Mouse (Mus musculus): ENCODE measurements at regions not wholly inside any gene's neighbourhood (a gene's known extent, or its start where the extent isn't known, plus 50 kb on each side); places are given as distances from the start of the nearest gene placed in this dataset.
"Not testable (repeated sequence)": the region's sequence is repeated elsewhere in the genome, so short reads cannot be mapped to it uniquely, and the experiment has no call there.

DNA sequence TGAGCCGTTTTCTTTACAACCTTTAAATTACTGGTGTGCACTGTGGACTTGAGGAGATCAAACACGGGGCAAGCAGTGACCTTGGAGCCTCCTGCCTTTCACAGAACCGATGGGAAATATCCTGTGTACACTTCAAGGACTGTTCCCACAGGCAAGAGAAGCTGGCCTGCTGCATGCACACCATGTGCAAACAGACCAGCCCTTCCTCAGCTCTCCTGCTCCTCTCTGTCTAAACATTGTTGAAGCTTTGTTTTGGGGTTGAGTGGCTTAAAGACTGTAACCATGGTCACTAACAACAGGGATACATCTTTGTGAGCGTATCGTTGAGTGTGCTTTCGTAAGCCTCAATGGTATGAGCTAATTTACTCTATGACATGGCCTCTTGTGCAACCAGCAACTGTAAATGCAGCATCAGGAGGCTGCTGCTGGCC lies 50.2 kb upstream of the Agps start:
- DNase-seq, result no peak

DNA sequence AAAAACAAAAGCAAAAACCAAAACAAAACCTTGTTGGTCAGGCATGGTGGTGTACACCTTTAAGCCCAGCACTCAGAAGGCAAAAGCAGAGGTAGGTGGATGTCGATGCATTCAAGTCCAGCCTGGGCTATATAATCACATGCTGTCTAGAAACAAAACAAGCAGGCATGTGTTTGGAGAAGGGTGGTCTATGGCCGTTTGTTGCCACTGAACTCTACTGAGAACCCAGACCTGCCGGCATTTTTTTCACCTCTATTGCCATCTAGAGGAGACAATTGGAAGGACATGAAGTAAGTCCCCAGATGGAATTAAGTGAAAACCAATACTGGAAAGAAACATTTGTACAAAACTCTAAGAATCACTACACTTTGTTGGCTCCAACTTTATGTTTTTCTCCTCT lies 50.9 kb upstream of the Agps start:
- DNase-seq, result no peak

DNA sequence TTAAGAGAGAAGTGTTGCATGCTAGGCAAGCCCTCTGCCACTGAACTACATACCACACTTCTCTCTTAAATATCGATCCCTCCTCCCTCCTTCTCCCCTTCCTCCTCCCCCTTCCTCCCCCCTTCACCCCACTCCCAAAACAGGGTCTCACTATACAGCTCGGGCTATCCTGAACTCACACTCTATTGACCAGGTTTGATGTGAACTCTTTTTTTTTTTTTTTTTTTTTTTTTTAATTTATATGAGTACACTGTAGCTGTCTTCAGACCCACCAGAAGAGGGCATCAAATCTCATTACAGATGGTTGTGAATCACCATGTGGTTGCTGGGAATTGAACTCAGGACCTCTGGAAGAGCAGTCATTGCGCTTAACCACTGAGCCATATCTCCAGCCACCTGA lies 53.3 kb upstream of the Agps start:
- not testable (repeated sequence) for DNase-seq

DNA sequence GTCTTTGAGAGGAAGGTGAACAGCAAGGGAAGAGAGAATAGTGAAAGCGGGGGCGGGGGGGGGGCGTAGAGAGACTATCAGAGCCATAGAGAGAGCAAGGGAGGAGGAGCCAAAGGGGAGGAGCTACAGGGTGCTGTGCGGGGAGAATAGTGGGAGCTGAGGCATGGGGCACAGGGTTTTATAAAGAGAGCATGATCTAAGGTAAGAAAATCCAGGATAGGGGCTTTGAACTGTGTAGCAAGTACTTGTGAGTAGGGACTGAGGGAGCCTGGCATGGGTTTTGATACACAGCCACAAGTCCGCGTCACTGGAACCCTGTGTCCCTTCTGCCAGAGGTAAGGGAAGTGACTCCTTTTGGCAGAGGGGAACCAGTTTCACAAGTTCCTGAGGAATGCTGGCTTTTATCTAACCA lies 54.9 kb upstream of the Agps start:
- DNase-seq, result no peak

DNA sequence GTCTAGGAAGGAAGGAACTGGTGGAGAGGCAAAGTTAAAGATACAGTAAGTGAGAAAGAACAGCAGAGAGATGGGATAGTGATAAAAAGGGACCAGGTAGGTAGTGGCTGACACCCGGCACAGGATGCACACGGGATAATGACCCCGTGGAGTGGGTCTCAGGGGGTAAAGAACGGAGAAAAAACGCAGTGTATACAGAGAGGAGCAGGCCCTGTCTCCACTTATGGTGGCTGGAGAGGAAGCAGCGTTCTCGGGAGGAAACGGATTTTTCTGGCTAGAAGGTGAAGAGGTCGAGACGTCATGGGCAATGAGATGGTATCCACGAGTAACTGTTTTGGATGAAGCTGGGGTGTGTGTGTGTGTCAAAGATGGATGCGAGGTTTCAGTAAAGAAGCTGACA lies 55.4 kb upstream of the Agps start:
- no peak for DNase-seq

DNA sequence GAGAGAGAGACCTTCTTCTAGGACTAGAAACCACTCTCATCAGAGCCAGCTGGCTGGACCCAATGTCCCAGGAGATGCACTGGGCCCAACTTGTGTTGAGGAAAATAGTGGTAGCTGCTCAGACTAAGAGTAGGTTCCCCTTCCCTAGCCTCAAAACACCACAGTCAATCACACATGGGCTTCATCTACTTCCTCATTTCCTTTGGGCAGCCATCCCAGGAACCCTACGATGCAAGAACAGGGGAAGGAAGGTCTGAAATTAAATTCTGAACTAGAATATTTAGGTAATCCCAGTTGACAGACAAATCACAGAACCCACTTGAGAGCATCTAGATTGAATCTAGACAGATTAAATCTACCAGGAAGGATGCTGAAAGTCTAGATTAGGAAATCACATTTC lies 56.8 kb upstream of the Agps start:
- DNase-seq, result no peak

DNA sequence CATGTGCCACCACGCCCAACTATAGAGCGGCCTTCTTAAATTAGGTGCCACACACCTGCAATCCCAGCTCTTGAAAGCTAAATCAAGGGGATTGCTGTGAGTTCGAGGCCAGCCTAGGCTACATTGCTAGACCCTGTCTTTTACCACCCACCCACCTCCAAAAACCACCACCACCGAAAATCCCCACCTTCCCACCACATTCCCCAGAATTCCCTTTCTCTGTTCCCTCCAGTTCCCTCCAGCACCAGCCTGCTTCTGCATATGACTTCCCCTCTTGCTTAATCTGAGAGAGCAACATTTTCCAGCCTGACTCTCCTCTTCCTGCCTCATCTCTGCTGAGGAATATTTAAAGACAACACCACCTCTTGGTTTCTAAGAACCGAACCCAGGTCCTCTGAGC lies 58.5 kb upstream of the Agps start:
- DNase-seq, result no peak

DNA sequence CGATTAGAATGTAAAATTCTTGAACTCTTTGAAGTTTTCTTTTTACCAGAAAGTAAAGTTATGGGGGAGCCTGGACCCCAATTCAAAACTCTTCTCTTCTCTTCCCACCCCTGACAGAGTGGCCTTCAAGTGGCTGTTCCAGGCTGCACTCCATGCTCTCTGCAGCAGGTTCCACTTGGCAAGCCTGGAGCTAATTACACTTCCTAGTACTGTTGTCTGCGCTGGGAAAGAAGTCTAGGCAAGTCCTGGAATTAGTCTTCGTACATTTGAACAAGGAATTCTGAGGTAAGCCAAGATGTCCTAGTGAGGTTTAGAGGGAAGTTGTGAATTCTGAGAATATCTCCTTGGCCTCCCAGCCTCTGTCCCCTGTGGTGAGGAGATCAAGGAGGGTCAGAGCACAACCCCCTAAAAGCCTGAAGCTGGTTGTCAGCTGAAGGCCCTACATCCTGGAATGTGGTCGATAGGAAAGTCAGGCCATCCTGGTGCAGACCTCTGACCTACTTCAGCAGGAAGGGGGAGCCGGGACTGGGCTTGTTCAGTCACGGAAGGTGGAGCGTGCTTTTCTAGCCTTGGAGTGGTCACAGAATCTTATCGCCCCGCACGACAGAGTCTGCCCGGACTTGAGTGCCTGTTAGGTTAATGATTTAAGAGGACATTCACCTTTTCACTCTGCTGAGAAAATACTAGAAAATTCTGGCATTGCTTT lies 59.6 kb upstream of the Agps start:
- no peak for DNase-seq

DNA sequence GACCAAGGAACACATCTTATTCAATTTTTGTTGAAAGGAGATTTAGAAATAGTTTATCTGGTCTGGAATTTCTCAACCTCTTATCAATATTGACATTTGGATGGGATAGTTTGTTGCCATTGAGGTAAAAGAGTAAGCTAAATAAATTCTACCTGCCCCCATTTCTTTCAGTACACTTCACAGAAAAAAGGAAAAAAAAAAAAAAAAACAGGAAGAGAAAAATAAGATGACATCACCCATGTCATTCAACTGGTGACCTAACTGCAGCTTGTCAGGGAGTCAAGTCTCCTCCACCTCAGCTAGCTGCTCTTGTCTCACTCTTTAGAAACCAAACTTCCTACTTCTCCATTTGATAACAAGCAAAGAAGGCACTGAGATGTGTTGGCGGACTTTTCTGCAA lies 61.3 kb upstream of the Agps start:
- no peak for DNase-seq

DNA sequence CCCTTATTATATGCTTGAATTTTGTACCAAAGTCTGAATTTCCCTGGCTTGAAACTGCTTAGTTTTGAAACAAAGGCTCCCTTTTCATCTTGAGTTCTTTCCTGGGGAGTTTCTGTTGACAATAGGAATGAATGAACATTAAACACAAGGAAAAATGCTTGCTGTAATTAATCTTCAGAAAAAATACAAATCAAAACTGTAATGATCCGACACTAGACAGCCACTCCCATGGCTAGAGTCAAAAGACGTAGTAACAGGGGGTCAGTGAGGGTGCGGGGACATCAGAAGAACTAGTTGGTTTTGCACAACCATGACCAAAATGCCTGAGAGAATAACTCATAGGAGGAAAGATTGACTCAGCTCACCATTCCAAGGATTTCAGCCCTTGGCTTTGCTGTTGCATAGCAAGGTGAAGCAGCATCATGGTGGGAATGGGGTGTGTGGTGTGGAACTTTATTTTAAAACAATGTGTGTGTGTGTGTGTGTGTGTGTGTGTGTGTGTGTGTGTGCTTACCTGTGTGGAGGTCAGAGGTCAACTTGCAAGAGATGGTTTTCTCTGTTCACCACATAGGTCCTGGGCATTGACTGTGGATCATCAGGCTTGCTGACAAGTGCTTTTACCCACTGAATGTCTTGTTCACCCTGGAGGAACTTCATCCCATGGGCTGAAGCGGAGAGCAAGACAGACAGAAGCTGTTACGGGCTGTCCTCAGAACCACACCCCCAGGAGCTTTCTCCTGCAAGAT lies 63.2 kb upstream of the Agps start:
- no peak for DNase-seq

DNA sequence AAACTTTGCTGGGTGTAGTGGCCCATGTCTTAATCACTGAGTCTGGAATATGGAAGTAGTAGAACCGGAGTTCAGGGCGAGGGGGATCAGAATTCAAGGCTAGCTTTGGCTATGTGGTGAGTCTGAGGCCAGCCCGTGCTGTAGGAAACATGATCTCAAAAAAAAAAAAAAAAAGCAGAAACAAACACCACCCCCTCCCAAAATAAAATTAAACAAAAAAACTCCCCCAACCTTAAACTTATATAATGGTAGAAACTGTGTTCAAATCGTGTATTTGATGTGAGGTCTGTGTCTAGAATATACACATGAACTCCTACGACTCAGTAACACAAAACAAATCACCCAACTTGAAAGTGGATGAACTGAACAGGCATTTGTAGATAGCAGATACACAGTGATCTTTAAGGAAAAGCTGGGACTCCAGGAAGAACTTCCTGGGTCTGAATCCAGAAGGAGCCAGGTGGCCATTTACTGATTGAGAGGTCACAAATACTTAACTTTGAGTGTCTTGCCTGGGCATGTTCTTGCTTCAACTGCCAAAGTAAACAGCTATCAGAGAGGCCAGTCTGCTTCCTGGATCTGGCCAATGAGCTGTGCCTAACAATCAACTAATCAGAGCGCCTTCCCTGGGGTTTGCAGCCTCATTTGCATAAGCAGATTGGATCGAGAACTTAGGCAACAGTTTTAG lies 63.6 kb upstream of the Nfe2l2 start:
- no peak for DNase-seq

DNA sequence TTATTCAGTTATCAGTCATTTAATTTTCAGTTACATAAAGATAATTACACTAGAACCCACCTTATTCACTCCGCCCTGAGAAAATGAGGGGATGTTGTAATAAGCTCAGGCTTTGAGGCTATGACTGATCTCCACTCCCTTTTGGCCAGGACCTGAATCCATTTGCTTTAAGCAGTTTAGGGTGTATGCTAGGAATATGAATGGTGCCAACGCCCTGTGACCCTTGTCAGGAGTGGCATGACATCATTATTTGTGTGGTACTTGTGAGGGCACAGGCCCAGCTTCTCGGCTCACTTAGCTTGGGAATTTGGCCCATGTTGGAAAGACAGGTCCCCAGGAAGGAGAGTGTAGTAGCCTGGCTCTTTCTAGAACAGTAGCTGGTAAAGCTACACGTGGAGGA lies 61.0 kb upstream of the Nfe2l2 start:
- no peak for DNase-seq

DNA sequence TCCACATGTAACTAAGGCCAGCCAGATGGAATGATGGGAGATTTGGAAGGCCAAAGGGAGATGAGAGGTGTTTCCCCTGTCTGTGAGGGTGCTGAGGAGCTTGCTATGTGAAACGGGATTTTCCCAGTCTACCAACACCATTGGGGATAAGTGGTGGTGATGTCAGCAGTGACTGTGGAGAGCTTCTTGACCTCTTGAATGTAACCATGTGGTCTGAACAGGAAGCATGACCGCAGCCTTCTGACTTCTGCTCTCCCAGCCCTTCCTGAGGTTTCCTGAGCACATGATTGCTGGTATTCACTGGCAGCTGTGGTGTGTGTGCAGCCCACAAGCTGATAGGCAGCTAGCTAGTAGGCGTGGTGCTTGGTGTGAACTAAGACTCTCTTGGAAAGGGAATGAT lies 58.8 kb upstream of the Nfe2l2 start:
- peak in 1 of 2 experiments; percentile 18 for DNase-seq

DNA sequence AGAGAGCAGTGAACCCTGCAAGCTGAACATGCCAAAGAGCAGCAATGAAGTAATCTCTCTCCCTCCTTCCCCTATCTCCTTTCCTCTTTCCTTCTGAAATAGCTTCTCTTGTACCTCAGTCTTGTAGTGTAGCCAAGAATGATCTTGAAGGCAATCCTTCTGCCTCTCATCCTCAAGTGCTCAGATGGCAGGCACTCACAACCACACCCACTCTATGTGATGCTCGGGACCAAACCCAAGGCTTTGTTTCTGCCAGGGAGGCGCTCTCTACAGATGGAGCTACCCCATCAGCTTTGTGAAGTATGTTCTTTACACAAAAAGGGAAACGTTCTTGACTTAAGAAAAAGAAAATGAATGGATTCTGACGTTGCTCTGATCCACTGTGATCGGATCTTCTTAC lies 57.6 kb upstream of the Nfe2l2 start:
- DNase-seq, result no peak

DNA sequence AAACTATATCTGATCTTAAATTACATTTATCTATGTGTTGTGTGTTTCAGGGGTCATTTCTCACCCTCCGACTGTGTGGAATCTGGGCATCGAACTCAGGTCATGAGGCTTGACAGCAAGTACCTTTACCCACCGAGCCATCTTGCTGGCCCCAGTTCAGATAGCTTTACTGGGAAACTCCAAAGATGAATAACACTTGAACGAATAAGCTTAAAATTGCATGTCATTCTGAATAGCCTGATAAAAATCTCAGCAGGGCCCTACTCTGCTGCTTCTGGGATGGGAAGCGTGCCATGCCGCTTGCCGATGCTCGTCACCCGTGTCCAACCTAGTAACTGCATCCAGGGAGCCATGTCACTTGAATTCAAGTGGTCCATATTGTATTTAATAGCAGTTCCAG lies 57.2 kb upstream of the Nfe2l2 start:
- no peak for DNase-seq

DNA sequence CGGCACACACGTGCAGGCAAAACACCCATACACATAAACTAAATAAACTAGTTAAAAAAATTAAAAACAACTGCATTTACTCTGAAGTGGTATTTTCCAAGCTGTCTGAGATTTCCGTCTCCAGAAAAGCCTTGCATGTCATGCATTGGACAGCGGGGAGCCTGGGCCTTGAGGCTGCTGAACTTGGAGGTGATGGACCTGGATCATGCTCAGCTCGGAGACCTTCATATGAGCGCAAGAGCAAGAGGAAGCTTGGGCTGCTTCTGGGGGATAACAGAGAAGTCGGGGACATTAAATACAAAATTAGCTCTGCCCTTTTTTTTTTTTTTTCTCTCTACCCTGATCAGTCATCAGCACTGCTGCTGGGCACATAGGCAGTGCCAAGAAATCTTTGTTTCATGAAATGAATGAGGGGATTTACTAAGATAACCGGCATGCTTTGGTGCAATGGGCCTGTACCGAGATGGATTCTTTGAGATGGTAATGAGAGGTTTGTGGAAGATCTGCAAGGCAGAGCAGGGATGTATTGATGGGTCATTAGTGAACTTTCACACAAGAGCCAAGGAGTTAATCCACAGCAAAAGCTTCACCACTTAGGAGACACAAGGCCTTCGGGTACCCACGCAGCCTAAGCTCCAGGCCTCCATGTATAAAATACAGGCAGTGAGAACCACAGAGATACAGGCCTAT lies 54.9 kb upstream of the Nfe2l2 start:
- DNase-seq, result no peak

DNA sequence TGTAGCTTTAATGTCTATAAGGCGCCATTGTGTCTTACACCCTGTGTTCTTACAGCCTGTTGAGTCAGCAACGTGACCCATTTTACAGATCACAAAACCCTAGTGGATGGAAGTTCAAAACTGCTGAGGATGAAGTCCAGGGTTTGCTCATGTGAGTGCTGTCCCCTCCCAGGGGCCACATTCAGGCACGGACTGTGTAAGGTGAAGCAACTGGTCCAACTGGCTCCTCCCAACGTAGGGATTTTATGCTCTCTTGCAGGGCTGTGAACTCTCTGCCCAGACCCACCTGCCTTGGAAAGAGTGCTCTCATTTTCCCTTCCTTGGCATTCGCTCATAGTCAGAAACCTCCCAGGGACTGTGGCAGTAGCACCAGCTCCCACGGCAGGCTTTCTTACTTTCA lies 53.8 kb upstream of the Nfe2l2 start:
- DNase-seq, result no peak

DNA sequence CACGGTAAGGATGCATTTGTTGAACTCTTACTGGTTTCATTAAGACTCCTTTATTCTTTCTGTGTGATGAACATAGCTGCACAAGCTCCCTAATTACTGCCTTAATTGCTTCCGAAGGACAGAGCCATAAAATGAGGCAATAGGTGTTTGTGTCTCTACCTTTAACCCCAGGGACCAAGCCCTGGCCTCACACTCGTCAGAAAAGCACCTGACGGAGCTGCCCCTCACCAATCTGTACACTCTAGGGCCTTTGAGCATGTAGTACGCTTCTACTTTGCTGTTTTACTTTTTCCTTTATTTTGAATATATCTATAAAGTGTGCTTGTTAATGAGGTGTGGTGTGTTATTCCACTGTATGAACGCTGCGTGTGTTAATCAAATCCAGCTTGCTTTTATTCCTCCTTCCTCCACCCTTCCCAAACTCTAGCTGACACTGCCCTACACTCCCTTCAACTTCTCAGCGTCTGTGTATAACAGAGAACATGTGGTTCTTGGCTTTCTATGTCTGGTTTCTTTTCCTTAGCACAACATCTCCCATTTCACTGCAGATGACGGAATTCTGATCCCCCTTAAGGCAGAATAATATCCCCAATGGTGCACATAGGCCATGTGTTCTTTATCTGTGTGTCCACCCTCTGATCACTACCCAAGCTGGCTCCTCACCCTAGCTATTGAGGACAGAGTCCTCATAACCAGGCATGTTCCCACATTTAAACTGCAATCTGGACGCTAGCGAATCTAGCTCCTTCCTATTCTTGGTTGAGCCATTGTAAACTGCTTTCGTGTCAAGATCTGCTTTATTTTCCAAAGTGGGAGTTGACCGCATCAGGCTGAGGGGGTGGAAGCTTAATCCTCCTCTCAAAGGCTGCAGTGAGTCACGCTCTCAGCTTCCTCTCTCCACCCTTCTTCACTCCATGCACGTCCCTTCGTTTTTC lies 52.5 kb upstream of the Nfe2l2 start:
- no peak for DNase-seq

DNA sequence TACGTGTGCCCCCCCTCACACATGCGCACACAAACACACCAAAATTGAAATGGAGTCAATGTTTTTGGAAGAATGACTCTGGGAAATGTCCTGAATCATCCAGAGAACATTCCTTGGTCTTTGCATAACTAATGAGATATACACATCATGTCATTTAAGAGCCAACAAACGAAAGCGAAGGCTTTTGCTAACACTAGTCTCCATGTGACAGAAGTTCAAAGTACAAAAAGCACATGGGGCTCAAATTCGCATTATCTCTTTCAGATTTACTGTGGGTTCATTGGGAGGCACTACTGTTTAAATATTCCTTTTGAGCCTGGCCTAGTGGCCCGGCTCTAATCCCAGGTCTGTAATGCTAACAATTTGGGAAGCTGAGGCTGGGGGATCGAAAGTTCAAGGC lies 50.2 kb upstream of the Nfe2l2 start:
- no peak for DNase-seq
